ENCODE assay signal across 8 mouse cellular contexts in genomic region chr4:137994562-137995336, GRCm38 (mm10). TPM values are rescaled to one million over a fixed set of nuclear protein-coding genes. Genes with fewer than 3 reads are reported as not detected.
DNase-seq lines count a peak whose midpoint lies in the region; ATAC-seq lines count a peak whose summit lies in the region.

No protein-coding gene starts in this region.

- peaks cover 6% of the 10 kb centered on the region; the same call in 1 of the 2 replicates for H3K9me3 ChIP-seq in kidney, embryonic 16.5 days (ENCODE audit: low read length)
- H3K9me3 ChIP-seq in embryonic facial prominence, embryonic 10.5 days = no peaks in the 10 kb centered on the region
- no peaks in the 10 kb centered on the region for H3K9me3 ChIP-seq in hindbrain, embryonic 16.5 days (ENCODE audit: control insufficient read depth, low read length)
- H3K9me3 ChIP-seq in midbrain, embryonic 12.5 days = no peaks in the 10 kb centered on the region

- H3K27me3 ChIP-seq in kidney, embryonic 16.5 days (ENCODE audit: insufficient read depth, low read length) = no peaks in the 10 kb centered on the region
- peaks cover 28% of the 10 kb centered on the region for H3K27me3 ChIP-seq in embryonic facial prominence, embryonic 10.5 days (replicated peaks; ENCODE audit: low read depth, poor library complexity, severe bottlenecking)
- no peaks in the 10 kb centered on the region for H3K27me3 ChIP-seq in hindbrain, embryonic 16.5 days (replicated peaks; ENCODE audit: control insufficient read depth, insufficient read depth, low read length)
- peaks cover 18% of the 10 kb centered on the region for H3K27me3 ChIP-seq in midbrain, embryonic 12.5 days

- H3K4me3 ChIP-seq in kidney, embryonic 16.5 days (ENCODE audit: low read length) = peak overlapping the region; percentile 82
- peak overlapping the region; percentile 100 for H3K4me3 ChIP-seq in embryonic facial prominence, embryonic 10.5 days
- H3K4me3 ChIP-seq in hindbrain, embryonic 16.5 days (ENCODE audit: low read length) = peak overlapping the region; percentile 88
- peak overlapping the region; percentile 100 for H3K4me3 ChIP-seq in midbrain, embryonic 12.5 days

- DNase-seq in kidney, adult 8-10 months = no peak
- DNase-seq in embryonic facial prominence, embryonic 10.5 days (ENCODE audit: low spot score) = no peak
- DNase-seq in cerebellum, postnatal 36 days = no peak
- DNase-seq in left cerebral cortex, adult 18-20 months (ENCODE audit: low spot score in 2 of 2) = no peak
- DNase-seq in kidney, adult 18-20 months = no peak

- 33% methylated on average over 12 of the region's 12 CpGs for WGBS in kidney, embryonic 16.5 days
- WGBS in embryonic facial prominence, embryonic 10.5 days = 50% methylated on average over 12 of the region's 12 CpGs
- 44% methylated on average over 12 of the region's 12 CpGs for WGBS in hindbrain, embryonic 16.5 days
- WGBS in midbrain, embryonic 12.5 days = 51% methylated on average over 12 of the region's 12 CpGs

- H3K36me3 ChIP-seq in kidney, embryonic 16.5 days (ENCODE audit: insufficient read depth, low read length) = peaks cover 28% of the 10 kb centered on the region
- H3K36me3 ChIP-seq in embryonic facial prominence, embryonic 10.5 days (replicated peaks) = peaks cover 51% of the 10 kb centered on the region
- no peaks in the 10 kb centered on the region; the same call in 1 of the 2 replicates for H3K36me3 ChIP-seq in hindbrain, embryonic 16.5 days (ENCODE audit: control insufficient read depth, insufficient read depth, low read length)
- peaks cover 38% of the 10 kb centered on the region for H3K36me3 ChIP-seq in midbrain, embryonic 12.5 days

- peaks cover 35% of the 10 kb centered on the region for H3K4me1 ChIP-seq in kidney, embryonic 16.5 days (ENCODE audit: insufficient read depth, low read length)
- peaks cover 36% of the 10 kb centered on the region for H3K4me1 ChIP-seq in embryonic facial prominence, embryonic 10.5 days
- peaks cover 30% of the 10 kb centered on the region for H3K4me1 ChIP-seq in hindbrain, embryonic 16.5 days (ENCODE audit: control insufficient read depth, insufficient read depth, low read depth, low read length)
- peaks cover 49% of the 10 kb centered on the region for H3K4me1 ChIP-seq in midbrain, embryonic 12.5 days

- H3K27ac ChIP-seq in kidney, embryonic 16.5 days (ENCODE audit: low read length) = peak overlapping the region; percentile 90; the same call in 1 of the 2 replicates
- H3K27ac ChIP-seq in embryonic facial prominence, embryonic 10.5 days (replicated peaks) = peak overlapping the region; percentile 99
- H3K27ac ChIP-seq in hindbrain, embryonic 16.5 days (ENCODE audit: low read depth, low read length) = no peak overlapping the region
- H3K27ac ChIP-seq in midbrain, embryonic 12.5 days (replicated peaks) = 0 out of 2 replicates have a peak overlapping the region, but pooled peaks have one; percentile 97

- peak overlapping the region; percentile 70 for H3K4me2 ChIP-seq in kidney, embryonic 16.5 days (replicated peaks; ENCODE audit: low read depth, low read length)
- peak overlapping the region; percentile 89 for H3K4me2 ChIP-seq in hindbrain, embryonic 16.5 days (ENCODE audit: low read length)
- H3K4me2 ChIP-seq in midbrain, embryonic 12.5 days (replicated peaks) = peak overlapping the region; percentile 84

- peak overlapping the region; percentile 96 for H3K9ac ChIP-seq in kidney, embryonic 16.5 days (replicated peaks; ENCODE audit: low read length)
- peak overlapping the region; percentile 99 for H3K9ac ChIP-seq in hindbrain, embryonic 16.5 days (ENCODE audit: low read depth, low read length)
- H3K9ac ChIP-seq in midbrain, embryonic 12.5 days (replicated peaks) = peak overlapping the region; percentile 100

- no peak for ATAC-seq in kidney, embryonic 16.5 days (ENCODE audit: low FRiP score, low TSS enrichment)
- no peak for ATAC-seq in hindbrain, embryonic 16.5 days
- ATAC-seq in midbrain, embryonic 12.5 days (ENCODE audit: low FRiP score, low read depth) = no peak

RNA-seq across cellular contexts. Expression of gene Eif4g3, which starts 1.9 kb away (rescaled TPM):
- 32.9 and 39.3 TPM in 2 replicates for polyA plus RNA-seq in kidney, embryonic 16.5 days (2015; fragmentation: Nextera tagmentation; extraction: Ambion mirVana)
- polyA plus RNA-seq in embryonic facial prominence, embryonic 10.5 days (2016; fragmentation: Nextera tagmentation; extraction: Ambion mirVana) = 39.7 and 41.9 TPM in 2 replicates
- polyA plus RNA-seq in hindbrain, embryonic 16.5 days (2015; fragmentation: Nextera tagmentation; extraction: Ambion mirVana) = 43.2 and 46.0 TPM in 2 replicates
- polyA plus RNA-seq in midbrain, embryonic 12.5 days (2016; fragmentation: Nextera tagmentation; extraction: Ambion mirVana) = 61.6 and 62.8 TPM in 2 replicates
- 100 to 1,000 TPM; 155 to 168 TPM for total RNA-seq in left cerebral cortex, adult 18-20 months (2021)
